Mouse (Mus musculus) liver, embryonic 14.5 days (tissue): Measurements from ENCODE around the gene Vsig10l. TPM values are rescaled to one million over a fixed set of nuclear protein-coding genes. Genes with fewer than 3 reads are reported as not detected.

Experiments used
- ATAC-seq: fragments of 200-750 bp; cut with Nextera tagmentation; 2 replicates; pipeline ENCODE4 v1.8.0; 2017; ENCODE audit warnings: moderate number of reproducible peaks, mild to moderate bottlenecking, moderate library complexity; ENCODE audit not compliant: insufficient read depth
- DNase-seq, 3 experiments: peaks; one replicate each; pipeline ENCODE4 v3.0.0-alpha.2; 2012 to 2013; ENCODE audit warnings: low read depth in 3 of 3, low spot score in 3 of 3
- H3K27ac ChIP-seq: fragments of 300-500 bp; sonication (generic); 2 replicates; pipeline ENCODE4 v1.5.1; 2014; ENCODE audit warnings: moderate library complexity, mild to moderate bottlenecking, control low read depth, inconsistent platforms
- H3K27me3 ChIP-seq: fragments of 300-500 bp; sonication (generic); 2 replicates; pipeline ENCODE4 v1.6.1; 2014; ENCODE audit warnings: mild to moderate bottlenecking, low read length, moderate library complexity; ENCODE audit not compliant: control insufficient read depth, insufficient read depth
- H3K36me3 ChIP-seq: fragments of 300-500 bp; sonication (generic); replicated peaks from 2 replicates; pipeline ENCODE4 v1.6.1; 2014; ENCODE audit warnings: low read depth; ENCODE audit not compliant: control insufficient read depth, insufficient read depth
- H3K4me1 ChIP-seq, 2 experiments: fragments of 200-500 bp in 1 of 2; fragments of 300-500 bp in 1 of 2; sonication (generic) in 1 of 2; replicated peaks; 2 replicates each; pipeline ENCODE4 v1.6.1; 2012 to 2014; ENCODE audit warnings: antibody characterized with exemption in 1 of 2, inconsistent platforms in 1 of 2, low read length in 1 of 2; ENCODE audit not compliant: control insufficient read depth in 2 of 2, insufficient read depth in 2 of 2
- H3K4me2 ChIP-seq: fragments of 300-500 bp; sonication (generic); 2 replicates; pipeline ENCODE4 v1.6.1; 2014; ENCODE audit warnings: low read depth, mild to moderate bottlenecking, control low read depth, moderate library complexity
- H3K4me3 ChIP-seq, 2 experiments: fragments of 200-500 bp in 1 of 2; fragments of 300-500 bp in 1 of 2; sonication (generic) in 1 of 2; 2 replicates each; pipeline ENCODE4 v1.5.1; 2012 to 2014; ENCODE audit warnings: low read depth in 2 of 2, low read length in 2 of 2, mild to moderate bottlenecking in 2 of 2, control low read depth in 1 of 2, inconsistent platforms in 1 of 2, moderate library complexity in 1 of 2; ENCODE audit not compliant: insufficient read depth in 1 of 2
- H3K9ac ChIP-seq: fragments of 300-500 bp; sonication (generic); replicated peaks from 2 replicates; pipeline ENCODE4 v1.6.1; 2014; ENCODE audit warnings: mild to moderate bottlenecking, control low read depth, moderate library complexity
- H3K9me3 ChIP-seq: fragments of 300-500 bp; sonication (generic); 2 replicates; pipeline ENCODE4 v1.6.1; 2016; ENCODE audit warnings: low read length, mixed read lengths; ENCODE audit not compliant: control insufficient read depth
- CTCF ChIP-seq: IDR thresholded peaks from 2 replicates; pipeline ENCODE4 v1.5.1; 2016; ENCODE audit warnings: antibody characterized with exemption, low read depth, control low read depth
- EP300 ChIP-seq: IDR thresholded peaks from 2 replicates; pipeline ENCODE4 v1.6.1; 2016; ENCODE audit warnings: antibody characterized with exemption, low read depth
- WGBS: fragments of 180-500 bp; shearing (Covaris S2); extraction: QIAGEN DNeasy Blood & Tissue Kit; methylation state at CpG from one replicate; pipeline ENCODE4 v1.1.7; 2014; ENCODE audit not compliant: insufficient replicate concordance; 5-methylcytosine and 5-hydroxymethylcytosine counted together
- polyA plus RNA-seq, 2 experiments: library from polyadenylated mRNA; depleted of rRNA in 1 of 2; stranded (reverse) in 1 of 2; unstranded in 1 of 2; fragments of >200 nt; fragmentation: Nextera tagmentation in 1 of 2; extraction: Ambion mirVana in 1 of 2; gene quantifications; 2 replicates each; pipeline versions ENCODE4 v1.2.1 to v1.2.3; 2012 to 2014

Gene Vsig10l
- polyA plus RNA-seq, 2 experiments: 0.52 to 0.77 TPM

DNA sequence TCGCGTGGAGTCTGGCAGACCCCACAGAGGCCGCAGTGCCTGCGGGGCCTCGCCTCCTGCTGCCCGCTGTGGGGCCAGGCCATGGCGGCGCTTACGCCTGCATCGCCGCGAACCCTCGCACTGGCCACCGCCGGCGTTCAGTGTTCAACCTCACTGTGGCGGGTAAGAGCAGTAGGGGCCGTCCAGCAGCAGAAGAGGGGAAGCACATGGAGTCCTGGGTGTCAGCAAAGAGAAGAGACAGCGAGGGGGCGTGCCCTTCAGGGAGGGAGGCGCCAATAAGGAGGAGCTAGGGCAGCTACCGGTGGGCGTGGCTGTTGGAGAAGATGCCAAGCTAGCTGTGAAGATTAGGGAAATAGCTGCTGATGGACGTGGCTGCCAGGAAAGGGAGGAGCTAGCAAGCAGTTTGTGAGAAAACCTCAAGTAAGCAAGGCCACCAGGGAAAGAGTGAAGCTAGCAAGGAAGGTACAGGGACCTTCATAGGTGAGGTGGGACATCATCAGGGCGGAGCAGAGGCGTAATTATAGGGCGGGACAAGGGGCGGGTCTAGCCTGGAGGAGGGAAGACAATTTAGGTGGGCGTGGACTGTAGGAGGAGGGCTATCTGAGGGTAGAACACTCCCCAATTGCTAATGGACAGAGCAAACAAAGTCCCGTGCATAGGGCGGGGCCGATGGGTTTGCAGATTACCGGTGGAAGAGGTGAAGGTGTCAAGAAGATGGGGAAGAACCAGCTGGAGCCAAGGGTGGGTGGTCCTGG is 2.6 kb downstream of the Vsig10l start:
- Histone ChIP-seq H3K4me2 (peak overlapping the region; percentile 94), H3K36me3 (no peaks in the 10 kb centered on the region), H3K27me3 (no peaks in the 10 kb centered on the region), H3K27ac (no peak overlapping the region), H3K4me3 (peak overlapping the region; percentile 61 to 66), H3K9ac (peak overlapping the region; percentile 11; the same call in 1 of the 2 replicates), H3K9me3 (no peaks in the 10 kb centered on the region), H3K4me1 (peaks cover 5 to 8% of the 10 kb centered on the region in 2 experiments; a peak in 2 of 4 replicates)
- peak; percentile 23; the same call in 1 of the 2 replicates for TF ChIP-seq CTCF
- no peak for TF ChIP-seq EP300
- peak; percentile 89 for ATAC-seq
- DNase-seq: peak; percentile 80 to 90 (median 80)
- WGBS: under 1% methylated on average over 33 of the region's 33 CpGs

DNA sequence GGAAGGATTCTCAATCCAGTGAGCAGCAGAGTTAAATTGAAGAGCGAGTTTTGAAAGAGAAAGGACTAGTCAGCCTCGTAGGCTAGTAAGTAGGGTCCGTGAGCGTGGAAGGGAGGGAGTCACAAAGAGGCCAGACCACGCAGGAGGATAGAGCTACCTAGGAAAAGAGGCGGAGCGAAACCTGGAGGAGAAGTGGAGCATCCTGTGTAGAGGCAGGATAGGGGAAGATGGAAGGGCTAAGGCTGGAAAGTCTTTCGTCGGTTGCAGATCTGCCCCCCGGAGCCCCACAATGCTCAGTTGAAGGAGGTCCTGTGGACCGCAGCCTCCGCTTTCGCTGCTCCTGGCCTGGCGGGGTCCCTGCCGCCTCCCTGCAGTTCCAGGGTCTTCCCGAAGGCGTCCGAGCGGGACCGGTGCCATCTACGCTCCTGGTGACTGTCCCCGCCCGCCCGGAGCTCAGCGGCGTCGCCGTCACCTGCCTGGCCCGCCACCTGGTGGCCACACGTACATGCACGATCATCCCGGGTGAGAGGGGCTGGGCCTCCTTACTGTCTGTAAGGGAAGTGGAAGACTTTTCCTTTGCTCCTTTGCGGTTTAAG is 3.2 kb downstream of the Vsig10l start:
- Histone ChIP-seq H3K36me3 (no peaks in the 10 kb centered on the region), H3K9me3 (no peaks in the 10 kb centered on the region), H3K4me3 (peak overlapping the region; percentile 61 to 66), H3K4me2 (peak overlapping the region; percentile 94), H3K27me3 (no peaks in the 10 kb centered on the region), H3K9ac (peak overlapping the region; percentile 25; the same call in 1 of the 2 replicates), H3K4me1 (peaks cover 5 to 8% of the 10 kb centered on the region in 2 experiments; a peak in 2 of 4 replicates), H3K27ac (no peak overlapping the region)
- peak; percentile 46 for ATAC-seq
- WGBS: under 1% methylated on average over 33 of the region's 33 CpGs
- no peak for TF ChIP-seq EP300
- TF ChIP-seq CTCF: peak; percentile 95
- peak; percentile 53 to 56 (median 54) for DNase-seq

- no peak overlapping the region for H3K27ac ChIP-seq
- H3K27me3 ChIP-seq: peaks cover 5% of the 10 kb centered on the region
- no peaks in the 10 kb centered on the region for H3K36me3 ChIP-seq
- H3K4me1 ChIP-seq: peaks cover 3 to 8% of the 10 kb centered on the region in 2 experiments; a peak in 2 of 4 replicates
- no peak overlapping the region for H3K9ac ChIP-seq
- H3K4me3 ChIP-seq: no peak overlapping the region
- no peak for DNase-seq
- H3K9me3 ChIP-seq: no peaks in the 10 kb centered on the region
- no peak for TF ChIP-seq EP300
- peak; percentile 73 for TF ChIP-seq CTCF
- no peak for ATAC-seq
- no peak overlapping the region for H3K4me2 ChIP-seq
- WGBS: 32% methylated on average over 8 of the region's 8 CpGs
Observed at GRCm38 (mm10) chr7:43470373-43470772, 7.4 kb downstream of the Vsig10l start.

- Histone ChIP-seq H3K4me3 (no peak overlapping the region), H3K4me2 (no peak overlapping the region), H3K27ac (no peak overlapping the region), H3K27me3 (peaks cover 28% of the 10 kb centered on the region), H3K36me3 (no peaks in the 10 kb centered on the region), H3K9ac (no peak overlapping the region), H3K4me1 (no peaks in the 10 kb centered on the region), H3K9me3 (no peaks in the 10 kb centered on the region)
- DNase-seq (no peak), ATAC-seq (no peak)
- TF ChIP-seq CTCF (0 out of 2 replicates have a peak, but pooled peaks have one; percentile 34), EP300 (no peak)
- 6% methylated on average over 23 of the region's 23 CpGs for WGBS
Observed at GRCm38 (mm10) chr7:43475706-43476105, 12.8 kb downstream of the Vsig10l start.

GRCm38 (mm10) chr7:43476376-43476775 is 13.4 kb downstream of the Vsig10l start:
- H3K36me3 ChIP-seq: no peaks in the 10 kb centered on the region
- no peaks in the 10 kb centered on the region for H3K9me3 ChIP-seq
- no peak overlapping the region for H3K27ac ChIP-seq
- 6% methylated on average over 13 of the region's 13 CpGs for whole genome bisulfite sequencing
- no peak overlapping the region for H3K9ac ChIP-seq
- H3K4me3 ChIP-seq: no peak overlapping the region
- H3K4me1 ChIP-seq: no peaks in the 10 kb centered on the region
- TF ChIP-seq CTCF: no peak
- no peak for TF ChIP-seq EP300
- no peak overlapping the region for H3K4me2 ChIP-seq
- DNase-seq (no peak), ATAC-seq (no peak)
- H3K27me3 ChIP-seq: peaks cover 28% of the 10 kb centered on the region
